ENCODE assay signal across 9 mouse cellular contexts in genomic region chr12:26424841-26425240, GRCm38 (mm10). TPM values are rescaled to one million over a fixed set of nuclear protein-coding genes. Genes with fewer than 3 reads are reported as not detected.
DNase-seq lines count a peak whose midpoint lies in the region; ATAC-seq and TF ChIP-seq lines count a peak whose summit lies in the region.
"Had no signal": no experiment of that assay in that cellular context is flagged by ENCODE, and none has a peak within 500 bp of the region (broad histone marks: within the 10 kb centered on the region; RNA-seq: fewer than 3 reads in every experiment).

No protein-coding gene starts in this region.

- H3K4me1 ChIP-seq in ES-E14 (ENCODE audit: control insufficient read depth in 2 of 2, insufficient read depth in 2 of 2, low read length in 2 of 2, poor library complexity in 1 of 2), result no peaks in the 10 kb centered on the region
- H3K4me1 ChIP-seq in midbrain, embryonic 16.5 days (ENCODE audit: control insufficient read depth, insufficient read depth, low read length), result no peaks in the 10 kb centered on the region
- H3K4me1 ChIP-seq in forebrain, embryonic 16.5 days (replicated peaks; ENCODE audit: control insufficient read depth, insufficient read depth, low read length), result no peaks in the 10 kb centered on the region
- H3K4me1 ChIP-seq: limb, embryonic 13.5 days had no signal

- no peaks in the 10 kb centered on the region for H3K36me3 ChIP-seq in ES-E14 (ENCODE audit: control insufficient read depth, insufficient read depth, low read length, poor library complexity, severe bottlenecking)
- no peaks in the 10 kb centered on the region for H3K36me3 ChIP-seq in midbrain, embryonic 16.5 days (ENCODE audit: control insufficient read depth, insufficient read depth, low read length)
- no peaks in the 10 kb centered on the region for H3K36me3 ChIP-seq in forebrain, embryonic 16.5 days (ENCODE audit: control insufficient read depth, insufficient read depth)
- H3K36me3 ChIP-seq: limb, embryonic 13.5 days had no signal

- peak; percentile 48 for DNase-seq in layer of hippocampus, adult 11-12 months (ENCODE audit: low spot score)
- DNase-seq in layer of hippocampus, postnatal 10 days (ENCODE audit: low spot score in 2 of 2), result no peak
- peak; percentile 63 for DNase-seq in CD4-positive helper T cell, adult 2 months (ENCODE audit: low read depth, low spot score)
- DNase-seq in ES-E14 (ENCODE audit: low read depth, low spot score), result peak; percentile 36
- no peak for DNase-seq in urinary bladder, postnatal 25 days (ENCODE audit: low spot score)

- H3K4me3 ChIP-seq in ES-E14 (ENCODE audit: insufficient read depth in 1 of 2, low read depth in 1 of 2, low read length in 2 of 2, poor library complexity in 1 of 2, severe bottlenecking in 1 of 2), result no peak overlapping the region
- no peak overlapping the region for H3K4me3 ChIP-seq in midbrain, embryonic 16.5 days (ENCODE audit: low read depth, low read length)
- H3K4me3 ChIP-seq in forebrain, embryonic 16.5 days (replicated peaks; ENCODE audit: low read length), result no peak overlapping the region
- H3K4me3 ChIP-seq: limb, embryonic 13.5 days had no signal

- ATAC-seq in erythroblast, adult 5-6 weeks (replicated peaks; ENCODE audit: low FRiP score, poor library complexity, severe bottlenecking), result peak; percentile 71
- ATAC-seq in midbrain, embryonic 16.5 days, result no peak
- ATAC-seq in forebrain, embryonic 16.5 days, result no peak

- H3K9me3 ChIP-seq in ES-E14 (ENCODE audit: control insufficient read depth, insufficient read depth, low read depth, low read length), result no peaks in the 10 kb centered on the region
- no peaks in the 10 kb centered on the region for H3K9me3 ChIP-seq in midbrain, embryonic 16.5 days (replicated peaks; ENCODE audit: control insufficient read depth, low read length, poor library complexity, severe bottlenecking)
- no peaks in the 10 kb centered on the region for H3K9me3 ChIP-seq in forebrain, embryonic 16.5 days (ENCODE audit: control insufficient read depth, low read length)
- H3K9me3 ChIP-seq: limb, embryonic 13.5 days had no signal

- in situ Hi-C loops in ES-E14 (cut with MboI; ENCODE audit: low sequenced_read_pairs in 2 of 2, unreplicated experiment in 2 of 2), result no loop called here

- no peaks in the 10 kb centered on the region for H3K27me3 ChIP-seq in midbrain, embryonic 16.5 days (ENCODE audit: control insufficient read depth, insufficient read depth, low read depth, low read length)
- no peaks in the 10 kb centered on the region for H3K27me3 ChIP-seq in forebrain, embryonic 16.5 days (replicated peaks; ENCODE audit: control insufficient read depth, insufficient read depth, low read length)
- H3K27me3 ChIP-seq: limb, embryonic 13.5 days had no signal

- no peak overlapping the region for H3K4me2 ChIP-seq in midbrain, embryonic 16.5 days (ENCODE audit: low read length)
- H3K4me2 ChIP-seq in forebrain, embryonic 16.5 days (ENCODE audit: low read length), result no peak overlapping the region
- H3K4me2 ChIP-seq: limb, embryonic 13.5 days had no signal

- H3K9ac ChIP-seq in ES-E14 (ENCODE audit: insufficient read depth, low read depth, low read length, poor library complexity, severe bottlenecking), result no peak overlapping the region
- no peak overlapping the region for H3K9ac ChIP-seq in midbrain, embryonic 16.5 days (ENCODE audit: low read depth, low read length)
- no peak overlapping the region for H3K9ac ChIP-seq in forebrain, embryonic 16.5 days (replicated peaks; ENCODE audit: low read depth, low read length)
- H3K9ac ChIP-seq: limb, embryonic 13.5 days had no signal

- 95% methylated on average over 2 of the region's 2 CpGs for WGBS in midbrain, embryonic 16.5 days
- 91% methylated on average over 2 of the region's 2 CpGs for WGBS in forebrain, embryonic 16.5 days

- no peak overlapping the region for H3K27ac ChIP-seq in ES-E14 (ENCODE audit: insufficient read depth, low read depth, low read length, poor library complexity, severe bottlenecking)
- H3K27ac ChIP-seq in midbrain, embryonic 16.5 days (ENCODE audit: low read length), result no peak overlapping the region
- H3K27ac ChIP-seq in forebrain, embryonic 16.5 days (ENCODE audit: low read length), result no peak overlapping the region
- H3K27ac ChIP-seq: limb, embryonic 13.5 days had no signal

TF ChIP-seq in ES-E14, 5 proteins besides CTCF, POLR2A, EP300 and RAD21:
- TF ChIP-seq CHD2 (IDR thresholded peaks at IDR 0.05; ENCODE audit: low read depth, low read length), result no peak
- no peak for TF ChIP-seq ZNF384 (IDR thresholded peaks at IDR 0.05; ENCODE audit: low read depth, low read length)
- TF ChIP-seq MAFK (IDR thresholded peaks at IDR 0.05; ENCODE audit: insufficient read depth, low read depth, low read length), result no peak
- no peak for TF ChIP-seq ZC3H11A (IDR thresholded peaks at IDR 0.05; ENCODE audit: borderline replicate concordance, low read depth, low read length)
- TF ChIP-seq HCFC1 (IDR thresholded peaks at IDR 0.05; ENCODE audit: borderline replicate concordance, insufficient read depth, low read length), result no peak

RNA-seq across cellular contexts. Expression of gene Rnf144a, which starts 9.8 kb away (rescaled TPM):
- total RNA-seq in layer of hippocampus, postnatal 10 days (2021), result 10 to 100 TPM; 35.1 to 39.0 TPM
- total RNA-seq in ES-E14 (2012; rRNA removed), result 1.6 and 3.3 TPM in 2 replicates
- 12.9 and 13.6 TPM in 2 replicates for total RNA-seq in erythroblast, adult 5-6 weeks (2015; ENCODE audit: low replicate concordance)
- total RNA-seq in erythroblast, adult 5-6 weeks (2017; ENCODE audit: low replicate concordance), result 6.8 and 8.5 TPM in 2 replicates
- polyA plus RNA-seq in midbrain, embryonic 16.5 days (2015; fragmentation: Nextera tagmentation; extraction: Ambion mirVana), result 25.7 and 28.1 TPM in 2 replicates
- 38.2 and 38.9 TPM in 2 replicates for polyA plus RNA-seq in forebrain, embryonic 16.5 days (2015; fragmentation: Nextera tagmentation; extraction: Ambion mirVana)

RNA-seq across cellular contexts. Expression of gene Rsad2, which starts 31.4 kb away (rescaled TPM):
- total RNA-seq in layer of hippocampus, postnatal 10 days (2021), result 1 to 10 TPM in 1 of 2 experiments, under 1 TPM in 1; 0.46 to 1.0 TPM
- 0.05 and 0.27 TPM in 2 replicates for total RNA-seq in ES-E14 (2012; rRNA removed)
- 1,174 and 1,207 TPM in 2 replicates for total RNA-seq in erythroblast, adult 5-6 weeks (2015; ENCODE audit: low replicate concordance)
- total RNA-seq in erythroblast, adult 5-6 weeks (2017; ENCODE audit: low replicate concordance), result 1,630 and 1,984 TPM in 2 replicates
- 0.40 and 0.54 TPM in 2 replicates for polyA plus RNA-seq in midbrain, embryonic 16.5 days (2015; fragmentation: Nextera tagmentation; extraction: Ambion mirVana)
- polyA plus RNA-seq in forebrain, embryonic 16.5 days (2015; fragmentation: Nextera tagmentation; extraction: Ambion mirVana), result 0.36 and 0.56 TPM in 2 replicates

RNA-seq across cellular contexts. Expression of gene Cmpk2, which starts 44.2 kb away (rescaled TPM):
- total RNA-seq in layer of hippocampus, postnatal 10 days (2021), result 10 to 100 TPM; 19.9 to 21.6 TPM
- total RNA-seq in ES-E14 (2012; rRNA removed), result 0.27 and 0.42 TPM in 2 replicates
- 85.9 and 123 TPM in 2 replicates for total RNA-seq in erythroblast, adult 5-6 weeks (2015; ENCODE audit: low replicate concordance)
- total RNA-seq in erythroblast, adult 5-6 weeks (2017; ENCODE audit: low replicate concordance), result 86.0 and 87.0 TPM in 2 replicates
- polyA plus RNA-seq in midbrain, embryonic 16.5 days (2015; fragmentation: Nextera tagmentation; extraction: Ambion mirVana), result 18.8 and 25.1 TPM in 2 replicates
- 12.4 and 16.6 TPM in 2 replicates for polyA plus RNA-seq in forebrain, embryonic 16.5 days (2015; fragmentation: Nextera tagmentation; extraction: Ambion mirVana)

Comparison
In these comparisons a context has a peak if more than half of its experiments do, and no peak if none do; other contexts are left out.
1. DNase-seq: peak in layer of hippocampus, adult 11-12 months (single experiment), CD4-positive helper T cell, adult 2 months (single experiment) and ES-E14 (single experiment); none in layer of hippocampus, postnatal 10 days (0 of 2) and urinary bladder, postnatal 25 days (single experiment).
2. RNA of gene Rsad2, which starts 31.4 kb away (total RNA-seq): 1,174 to 1,984 TPM in erythroblast, adult 5-6 weeks; 0.46 to 1.0 TPM in layer of hippocampus, postnatal 10 days and 0.05 to 0.27 TPM in ES-E14; every median in the first group is over 100 times any median in the second.
3. RNA of gene Cmpk2, which starts 44.2 kb away (total RNA-seq): 85.9 to 123 TPM in erythroblast, adult 5-6 weeks and 19.9 to 21.6 TPM in layer of hippocampus, postnatal 10 days; 0.27 to 0.42 TPM in ES-E14; every median in the first group is over 10 times any median in the second.